Mouse (Mus musculus): Measurements from ENCODE around the gene Ccser1. TPM values are rescaled to one million over a fixed set of nuclear protein-coding genes. Genes with fewer than 3 reads are reported as not detected.
A peak's percentile ranks its signal among the peaks of the same experiment; 100 is the strongest.

Ccser1 gene
- polyA plus RNA-seq, 1 experiment from 2014 or later = 6.1 TPM

GRCm38 (mm10) chr6:61493386-61493785 is 313.3 kb downstream of the Ccser1 start:
- Histone ChIP-seq H3K4me3 (ENCODE audit: low read depth, low read length) (no peak overlapping the region), H3K9ac (ENCODE audit: low read length) (no peak overlapping the region), H3K9me3 (ENCODE audit: control insufficient read depth, low read length) (no peaks in the 10 kb centered on the region), H3K4me2 (no peak overlapping the region), H3K36me3 (ENCODE audit: control insufficient read depth, insufficient read depth, low read length) (no peaks in the 10 kb centered on the region), H3K27me3 (ENCODE audit: control insufficient read depth, insufficient read depth, low read length) (no peaks in the 10 kb centered on the region), H3K27ac (ENCODE audit: low read depth, low read length) (no peak overlapping the region), H3K4me1 (ENCODE audit: control insufficient read depth, insufficient read depth, low read length) (no peaks in the 10 kb centered on the region; the same call in 1 of the 2 replicates)
- no peak for DNase-seq (ENCODE audit: low spot score, missing footprints)
- WGBS = 89% methylated on average over 5 of the region's 5 CpGs
- ATAC-seq (ENCODE audit: low FRiP score) = no peak

GRCm38 (mm10) chr6:61515310-61515709 is 335.2 kb downstream of the Ccser1 start:
- WGBS = 87% methylated on average over 2 of the region's 2 CpGs
- Histone ChIP-seq H3K9me3 (ENCODE audit: control insufficient read depth, low read length) (no peaks in the 10 kb centered on the region), H3K27me3 (ENCODE audit: control insufficient read depth, insufficient read depth, low read length) (no peaks in the 10 kb centered on the region), H3K9ac (ENCODE audit: low read length) (no peak overlapping the region), H3K4me1 (ENCODE audit: control insufficient read depth, insufficient read depth, low read length) (no peaks in the 10 kb centered on the region), H3K36me3 (ENCODE audit: control insufficient read depth, insufficient read depth, low read length) (no peaks in the 10 kb centered on the region), H3K4me2 (no peak overlapping the region), H3K27ac (ENCODE audit: low read depth, low read length) (no peak overlapping the region), H3K4me3 (ENCODE audit: low read depth, low read length) (no peak overlapping the region)
- no peak for ATAC-seq (ENCODE audit: low FRiP score)
- DNase-seq (ENCODE audit: low spot score, missing footprints) = peak; percentile 45

- Histone ChIP-seq H3K36me3 (ENCODE audit: control insufficient read depth, insufficient read depth, low read length) (no peaks in the 10 kb centered on the region), H3K4me1 (ENCODE audit: control insufficient read depth, insufficient read depth, low read length) (no peaks in the 10 kb centered on the region), H3K27ac (ENCODE audit: low read depth, low read length) (no peak overlapping the region), H3K27me3 (ENCODE audit: control insufficient read depth, insufficient read depth, low read length) (no peaks in the 10 kb centered on the region), H3K9me3 (ENCODE audit: control insufficient read depth, low read length) (no peaks in the 10 kb centered on the region), H3K9ac (ENCODE audit: low read length) (no peak overlapping the region), H3K4me2 (no peak overlapping the region), H3K4me3 (ENCODE audit: low read depth, low read length) (no peak overlapping the region)
- DNase-seq (ENCODE audit: low spot score, missing footprints) (peak; percentile 28), ATAC-seq (ENCODE audit: low FRiP score) (no peak)
- 84% methylated on average over 2 of the region's 2 CpGs for WGBS
These were observed 341.5 kb downstream of the Ccser1 start for GRCm38 (mm10) chr6:61521587-61521986.

- DNase-seq (ENCODE audit: low spot score, missing footprints) (peak; percentile 73), ATAC-seq (ENCODE audit: low FRiP score) (no peak)
- WGBS = 78% methylated on average over 3 of the region's 3 CpGs
These were observed 342.0 kb downstream of the Ccser1 start for GRCm38 (mm10) chr6:61522108-61522507.

GRCm38 (mm10) chr6:61523748-61524493 is 343.8 kb downstream of the Ccser1 start:
- H3K36me3 ChIP-seq (ENCODE audit: control insufficient read depth, insufficient read depth, low read length) = no peaks in the 10 kb centered on the region
- H3K9ac ChIP-seq (ENCODE audit: low read length) = no peak overlapping the region
- no peaks in the 10 kb centered on the region for H3K27me3 ChIP-seq (ENCODE audit: control insufficient read depth, insufficient read depth, low read length)
- no peak overlapping the region for H3K4me3 ChIP-seq (ENCODE audit: low read depth, low read length)
- no peak overlapping the region for H3K4me2 ChIP-seq
- H3K27ac ChIP-seq (ENCODE audit: low read depth, low read length) = no peak overlapping the region
- DNase-seq (ENCODE audit: low spot score, missing footprints) (no peak), ATAC-seq (ENCODE audit: low FRiP score) (no peak)
- 60% methylated on average over 14 of the region's 14 CpGs for WGBS
- H3K9me3 ChIP-seq (ENCODE audit: control insufficient read depth, low read length) = no peaks in the 10 kb centered on the region
- no peaks in the 10 kb centered on the region for H3K4me1 ChIP-seq (ENCODE audit: control insufficient read depth, insufficient read depth, low read length)

More at GRCm38 (mm10) chr6:61522108-61522507, 342.0 kb downstream of the Ccser1 start:
- no peaks in the 10 kb centered on the region for H3K9me3 ChIP-seq (ENCODE audit: control insufficient read depth, low read length)
- no peak overlapping the region for H3K4me2 ChIP-seq
- no peak overlapping the region for H3K4me3 ChIP-seq (ENCODE audit: low read depth, low read length)
- H3K27me3 ChIP-seq (ENCODE audit: control insufficient read depth, insufficient read depth, low read length) = no peaks in the 10 kb centered on the region
- H3K36me3 ChIP-seq (ENCODE audit: control insufficient read depth, insufficient read depth, low read length) = no peaks in the 10 kb centered on the region
- no peaks in the 10 kb centered on the region for H3K4me1 ChIP-seq (ENCODE audit: control insufficient read depth, insufficient read depth, low read length)
- H3K27ac ChIP-seq (ENCODE audit: low read depth, low read length) = no peak overlapping the region
- no peak overlapping the region for H3K9ac ChIP-seq (ENCODE audit: low read length)

- Histone ChIP-seq H3K27me3 (ENCODE audit: control insufficient read depth, insufficient read depth, low read length) (no peaks in the 10 kb centered on the region), H3K4me2 (no peak overlapping the region), H3K9ac (ENCODE audit: low read length) (no peak overlapping the region), H3K27ac (ENCODE audit: low read depth, low read length) (no peak overlapping the region), H3K4me3 (ENCODE audit: low read depth, low read length) (no peak overlapping the region), H3K36me3 (ENCODE audit: control insufficient read depth, insufficient read depth, low read length) (no peaks in the 10 kb centered on the region), H3K4me1 (ENCODE audit: control insufficient read depth, insufficient read depth, low read length) (no peaks in the 10 kb centered on the region), H3K9me3 (ENCODE audit: control insufficient read depth, low read length) (no peaks in the 10 kb centered on the region)
- ATAC-seq (ENCODE audit: low FRiP score) = no peak
- DNase-seq (ENCODE audit: low spot score, missing footprints) = peak; percentile 51
These were observed 360.6 kb downstream of the Ccser1 start for GRCm38 (mm10) chr6:61540732-61541131.

GRCm38 (mm10) chr6:61543459-61544044 is 363.4 kb downstream of the Ccser1 start:
- DNase-seq (ENCODE audit: low spot score, missing footprints) = peak; percentile 86

GRCm38 (mm10) chr6:61567551-61567950 is 387.4 kb downstream of the Ccser1 start:
- DNase-seq (ENCODE audit: low spot score, missing footprints) (no peak), ATAC-seq (ENCODE audit: low FRiP score) (no peak)
- WGBS = 76% methylated on average over 2 of the region's 2 CpGs
- no peaks in the 10 kb centered on the region for H3K36me3 ChIP-seq (ENCODE audit: control insufficient read depth, insufficient read depth, low read length)
- no peaks in the 10 kb centered on the region for H3K27me3 ChIP-seq (ENCODE audit: control insufficient read depth, insufficient read depth, low read length)
- H3K4me3 ChIP-seq (ENCODE audit: low read depth, low read length) = no peak overlapping the region
- no peak overlapping the region for H3K4me2 ChIP-seq
- no peaks in the 10 kb centered on the region for H3K9me3 ChIP-seq (ENCODE audit: control insufficient read depth, low read length)
- H3K9ac ChIP-seq (ENCODE audit: low read length) = no peak overlapping the region
- H3K27ac ChIP-seq (ENCODE audit: low read depth, low read length) = no peak overlapping the region
- no peaks in the 10 kb centered on the region for H3K4me1 ChIP-seq (ENCODE audit: control insufficient read depth, insufficient read depth, low read length)

More at GRCm38 (mm10) chr6:61543459-61544044, 363.4 kb downstream of the Ccser1 start:
- Histone ChIP-seq H3K9ac (ENCODE audit: low read length) (no peak overlapping the region), H3K4me3 (ENCODE audit: low read depth, low read length) (no peak overlapping the region), H3K9me3 (ENCODE audit: control insufficient read depth, low read length) (no peaks in the 10 kb centered on the region), H3K4me2 (peak overlapping the region; percentile 10; the same call in 1 of the 2 replicates), H3K27ac (ENCODE audit: low read depth, low read length) (no peak overlapping the region), H3K36me3 (ENCODE audit: control insufficient read depth, insufficient read depth, low read length) (no peaks in the 10 kb centered on the region), H3K4me1 (ENCODE audit: control insufficient read depth, insufficient read depth, low read length) (no peaks in the 10 kb centered on the region), H3K27me3 (ENCODE audit: control insufficient read depth, insufficient read depth, low read length) (no peaks in the 10 kb centered on the region)
- ATAC-seq (ENCODE audit: low FRiP score) = peak; percentile 62; the same call in 1 of the 2 replicates
- WGBS = 50% methylated on average over 7 of the region's 7 CpGs

GRCm38 (mm10) chr6:61567967-61568366 is 387.8 kb downstream of the Ccser1 start:
- 92% methylated on average over 8 of the region's 8 CpGs for WGBS
- ATAC-seq (ENCODE audit: low FRiP score) = no peak

More at GRCm38 (mm10) chr6:61567967-61568366, 387.8 kb downstream of the Ccser1 start:
- H3K36me3 ChIP-seq (ENCODE audit: control insufficient read depth, insufficient read depth, low read length) = no peaks in the 10 kb centered on the region
- no peaks in the 10 kb centered on the region for H3K4me1 ChIP-seq (ENCODE audit: control insufficient read depth, insufficient read depth, low read length)
- H3K27me3 ChIP-seq (ENCODE audit: control insufficient read depth, insufficient read depth, low read length) = no peaks in the 10 kb centered on the region
- H3K27ac ChIP-seq (ENCODE audit: low read depth, low read length) = no peak overlapping the region
- no peak overlapping the region for H3K9ac ChIP-seq (ENCODE audit: low read length)
- no peak overlapping the region for H3K4me2 ChIP-seq
- H3K9me3 ChIP-seq (ENCODE audit: control insufficient read depth, low read length) = no peaks in the 10 kb centered on the region
- peak; percentile 76 for DNase-seq (ENCODE audit: low spot score, missing footprints)
- H3K4me3 ChIP-seq (ENCODE audit: low read depth, low read length) = no peak overlapping the region

All from midbrain, embryonic 11.5 days (tissue).